Mouse (Mus musculus) CH12.LX (cell line): ENCODE results near the gene Catip.

Experiments used
- CHD2 ChIP-seq: IDR thresholded peaks from 2 replicates; pipeline ENCODE4 v1.6.1; 2011; ENCODE audit warnings: low read length, improper control_type of control experiment
- CTCF ChIP-seq, 2 experiments: IDR thresholded peaks in 1 of 2; conservative IDR thresholded peaks in 1 of 2; 2 replicates each; pipeline ENCODE4 v1.5.1; 2011 to 2012; ENCODE audit warnings: low read depth in 2 of 2, low read length in 2 of 2, improper control_type of control experiment in 1 of 2, inconsistent platforms in 1 of 2, mild to moderate bottlenecking in 1 of 2, moderate library complexity in 1 of 2
- EP300 ChIP-seq: IDR thresholded peaks from 2 replicates; pipeline ENCODE4 v1.6.1; 2011; ENCODE audit warnings: low read length, improper control_type of control experiment
- KAT2A ChIP-seq: IDR thresholded peaks from 2 replicates; pipeline ENCODE4 v1.6.1; 2012; ENCODE audit warnings: low read length, improper control_type of control experiment, inconsistent platforms; ENCODE audit not compliant: insufficient replicate concordance
- MXI1 ChIP-seq: IDR thresholded peaks from 2 replicates; pipeline ENCODE4 v1.6.1; 2011; ENCODE audit warnings: mild to moderate bottlenecking, low read depth, low read length, improper control_type of control experiment
- MYC ChIP-seq: IDR thresholded peaks from 2 replicates; pipeline ENCODE4 v1.6.1; 2011; ENCODE audit warnings: low read depth, mild to moderate bottlenecking, improper control_type of control experiment, low read length
- NELFE ChIP-seq: IDR thresholded peaks from 2 replicates; pipeline ENCODE4 v1.6.1; 2011; ENCODE audit warnings: low read depth, low read length, improper control_type of control experiment
- POLR2AphosphoS2 ChIP-seq: IDR thresholded peaks from 2 replicates; pipeline ENCODE4 v1.6.1; 2011; ENCODE audit warnings: low read depth, low read length, improper control_type of control experiment
- RAD21 ChIP-seq: IDR thresholded peaks from 2 replicates; pipeline ENCODE4 v1.6.1; 2011; ENCODE audit warnings: low read depth, mild to moderate bottlenecking, low read length, improper control_type of control experiment, moderate library complexity
- TCF12 ChIP-seq: IDR thresholded peaks from 2 replicates; pipeline ENCODE4 v1.6.1; 2014; ENCODE audit warnings: low read depth, mild to moderate bottlenecking, inconsistent platforms, low read length, improper control_type of control experiment
- ZC3H11A ChIP-seq: IDR thresholded peaks from 2 replicates; pipeline ENCODE4 v1.6.1; 2012; ENCODE audit warnings: low read depth, mild to moderate bottlenecking, inconsistent platforms, low read length, improper control_type of control experiment
- ZKSCAN1 ChIP-seq: IDR thresholded peaks from 2 replicates; pipeline ENCODE4 v1.6.1; 2012; ENCODE audit warnings: low read depth, inconsistent platforms, low read length, improper control_type of control experiment, borderline replicate concordance
- ZMIZ1 ChIP-seq: IDR thresholded peaks from 2 replicates; pipeline ENCODE4 v1.6.1; 2012; ENCODE audit warnings: low read depth, mild to moderate bottlenecking, inconsistent platforms, low read length, improper control_type of control experiment

- TF ChIP-seq CTCF (conservative IDR thresholded peaks at IDR 0.05 in 1 of 2, IDR thresholded peaks at IDR 0.05 in 1 of 2; ENCODE audit: low read depth in 2 of 2, low read length in 2 of 2) (no peak), CHD2 (no peak), POLR2AphosphoS2 (no peak), NELFE (no peak), KAT2A (no peak), ZC3H11A (no peak), RAD21 (no peak), MYC (no peak), EP300 (no peak), ZKSCAN1 (no peak), ZMIZ1 (no peak), MXI1 (no peak), TCF12 (no peak)
Measured at GRCm38 (mm10) chr1:74404206-74404605, 42.3 kb downstream of the Catip start.
